Mouse (Mus musculus) kidney, adult 9 months (tissue): ENCODE data around the gene Hc.

Source experiments
- DNase-seq: peaks from one replicate; pipeline ENCODE4 v3.0.0; 2022

Hc gene

GRCm38 (mm10) chr2:35048851-35049250 lies 12.4 kb downstream of the Hc start:
- peak; percentile 61 for DNase-seq

GRCm38 (mm10) chr2:35044956-35045355 lies 16.3 kb downstream of the Hc start:
- DNase-seq, result peak; percentile 50

DNA sequence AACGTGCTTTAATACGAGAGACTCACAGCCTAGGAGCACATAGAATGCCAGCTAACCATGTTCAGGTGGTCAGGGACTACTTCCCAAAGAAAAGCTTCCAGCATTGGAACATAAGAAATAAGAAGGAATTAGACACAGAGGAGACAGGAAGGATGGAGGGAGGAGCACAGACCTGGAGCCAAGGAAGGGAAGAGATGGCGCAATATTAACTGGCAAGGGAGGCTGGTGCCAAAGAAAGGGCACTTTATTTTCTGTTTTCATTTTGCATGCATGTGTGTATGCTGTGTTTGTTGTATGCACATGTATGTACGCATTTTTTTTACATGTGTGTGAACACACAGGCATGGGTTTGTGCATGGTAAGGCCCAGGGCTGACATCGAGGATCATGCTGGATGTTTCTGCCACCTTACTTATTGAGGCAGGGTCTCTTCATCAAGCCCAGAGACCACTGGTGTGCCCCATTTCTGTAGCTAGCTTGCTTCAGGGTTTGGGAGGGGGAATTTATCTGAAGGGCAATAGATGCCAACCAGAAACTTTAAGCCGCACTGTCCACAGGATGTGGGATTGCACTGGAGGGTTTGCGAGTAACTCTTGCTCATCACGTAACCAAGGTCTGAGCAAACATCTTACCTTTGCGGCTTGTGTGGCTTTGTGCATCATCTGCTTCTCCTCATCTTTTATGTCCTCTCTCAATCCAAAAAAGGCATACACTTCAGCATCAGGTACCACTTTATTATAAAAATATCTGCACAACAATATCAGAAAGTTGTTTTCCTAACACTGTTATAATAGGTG lies 22.5 kb downstream of the Hc start:
- DNase-seq, result no peak

DNA sequence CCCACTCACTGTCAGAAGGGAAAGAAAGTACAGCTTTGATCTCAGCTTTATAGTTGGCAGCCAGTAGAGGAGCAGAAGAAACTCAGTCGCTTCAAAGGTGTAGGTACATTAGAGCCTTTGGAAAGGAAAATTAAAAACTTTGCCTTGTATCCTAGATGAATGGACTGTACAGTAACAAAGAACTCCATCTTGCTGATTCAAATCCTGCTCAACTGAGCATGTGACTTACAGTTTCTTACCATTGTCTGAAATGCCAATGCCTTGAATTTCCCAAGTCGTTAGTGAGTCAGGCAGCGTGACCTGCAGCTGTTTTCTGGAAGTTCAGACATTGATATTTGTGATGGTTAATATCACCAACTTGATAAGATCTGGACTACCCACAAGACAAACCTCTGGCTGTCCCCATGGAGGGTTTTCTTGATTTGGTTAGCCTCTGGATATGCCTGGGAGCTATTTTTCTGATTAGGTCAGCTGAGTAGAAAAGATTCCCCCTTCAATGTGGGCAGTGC lies 36.5 kb downstream of the Hc start:
- DNase-seq, result no peak

DNA sequence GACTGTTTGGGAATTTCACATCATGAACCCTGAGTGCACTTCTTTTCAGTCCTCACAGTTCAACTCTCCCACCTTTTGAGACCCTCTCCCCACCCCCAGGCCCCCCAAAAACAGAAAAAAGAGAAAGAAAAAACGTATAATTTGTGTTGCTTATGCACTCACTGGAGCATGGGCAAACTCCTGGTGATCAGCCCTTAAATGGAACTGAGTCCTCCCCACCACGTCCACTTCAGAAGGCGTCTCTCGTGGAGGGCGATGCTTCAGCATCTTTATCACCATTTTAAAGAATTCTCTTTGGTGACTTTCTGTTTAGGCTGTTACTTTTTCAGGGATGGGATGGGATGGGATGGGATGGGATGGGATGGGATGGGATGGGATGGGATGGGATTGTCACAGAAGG lies 39.4 kb downstream of the Hc start:
- DNase-seq, result no peak

DNA sequence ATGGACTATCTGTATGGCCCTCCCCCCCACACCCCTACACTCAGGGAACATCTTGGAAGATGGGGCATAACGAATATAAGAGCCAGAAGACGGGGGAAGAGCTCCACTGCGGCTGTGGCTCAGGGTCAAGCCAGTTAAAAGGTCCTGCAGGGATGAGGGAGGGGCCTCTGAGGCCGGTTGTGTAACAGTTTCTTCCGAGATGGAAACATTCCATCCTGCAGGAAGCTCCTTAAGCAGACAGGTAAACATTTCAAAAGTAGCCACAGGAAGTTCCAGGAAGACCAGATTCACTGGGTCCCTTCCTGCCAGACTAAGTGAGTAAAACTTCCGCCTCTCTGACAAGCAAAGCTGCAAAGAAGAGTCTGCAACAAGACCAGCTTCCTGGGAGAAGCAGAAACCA lies 45.4 kb downstream of the Hc start:
- no peak for DNase-seq

GRCm38 (mm10) chr2:35011649-35012048 lies 49.6 kb downstream of the Hc start:
- no peak for DNase-seq

DNA sequence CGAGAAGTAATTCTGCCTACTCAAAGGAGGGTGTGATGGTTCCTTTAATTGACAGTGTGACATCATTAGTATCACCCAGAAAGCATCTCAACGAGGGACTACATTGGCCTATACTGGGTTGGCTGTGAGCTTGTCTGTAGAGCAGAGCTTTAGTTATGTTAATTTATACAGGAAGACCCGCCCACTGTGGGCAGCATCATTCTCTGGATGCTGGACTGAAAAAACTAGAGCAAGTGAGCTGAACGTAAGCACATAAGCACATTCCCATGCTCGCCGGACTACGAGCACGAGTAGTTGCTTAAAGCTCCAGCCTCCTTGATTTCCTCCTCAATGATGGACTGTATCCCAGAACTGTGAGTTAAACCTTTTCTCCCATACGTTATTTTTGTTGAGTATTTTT lies 62.3 kb downstream of the Hc start:
- no peak for DNase-seq

DNA sequence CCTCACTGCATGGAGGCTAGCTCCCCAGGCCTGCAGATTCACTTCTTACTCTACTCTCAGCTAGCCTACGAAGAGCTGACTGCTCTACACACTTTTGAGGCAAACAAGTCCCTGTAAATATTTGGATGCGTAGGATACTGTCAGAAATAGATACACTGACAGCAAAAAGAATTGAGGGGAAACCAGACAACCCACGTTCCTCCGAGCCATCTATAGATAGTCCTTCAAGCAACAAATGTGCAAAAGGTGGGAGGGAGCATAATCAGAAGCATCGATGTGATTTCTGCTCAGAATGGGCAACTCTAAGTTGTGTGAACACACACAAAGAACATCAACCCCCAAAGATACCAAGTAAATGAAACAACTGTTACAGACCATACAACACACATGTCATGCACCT lies 64.7 kb downstream of the Hc start:
- no peak for DNase-seq

GRCm38 (mm10) chr2:34993696-34994356 lies 67.4 kb downstream of the Hc start:
- DNase-seq, result no peak

- no peak for DNase-seq
Measured at GRCm38 (mm10) chr2:34992729-34993695, 68.2 kb downstream of the Hc start.

DNA sequence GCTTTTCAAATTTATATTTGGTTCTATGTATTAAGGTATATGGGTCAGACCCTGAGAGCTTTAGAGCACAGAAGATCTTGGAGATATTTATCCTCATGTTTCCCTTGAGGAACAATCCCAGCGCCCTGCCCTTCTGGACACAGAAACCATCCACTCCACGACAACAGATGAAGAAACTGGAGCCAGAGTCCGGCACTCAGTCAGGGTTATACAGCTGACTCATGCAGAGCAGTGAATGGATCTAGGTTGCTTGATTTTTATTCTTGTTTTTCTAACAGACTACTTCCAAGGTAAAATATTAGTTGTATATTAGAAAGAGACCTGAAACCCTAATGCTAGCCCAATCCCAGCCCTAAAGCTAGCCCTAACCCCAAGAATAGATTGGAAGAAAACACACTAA lies 69.3 kb downstream of the Hc start:
- DNase-seq, result no peak

DNA sequence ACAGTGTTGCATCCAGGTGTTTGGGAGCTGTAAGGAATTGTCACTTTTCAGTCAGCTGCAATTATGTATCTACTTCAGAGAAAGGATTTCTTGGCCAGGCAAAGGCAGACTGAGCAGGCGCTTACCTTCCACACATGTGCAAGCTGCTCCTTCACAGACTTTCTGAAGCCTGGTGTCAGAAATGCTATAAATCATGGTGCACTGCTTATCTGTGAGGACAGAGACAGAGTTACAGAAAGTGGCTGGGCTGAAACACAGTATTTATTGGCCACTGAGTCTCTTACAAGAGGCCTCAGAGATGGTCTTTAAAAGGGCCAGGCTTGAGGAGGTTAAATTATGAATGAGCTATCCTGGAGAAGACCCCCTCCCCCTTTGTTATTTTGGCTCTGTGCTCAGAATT lies 71.5 kb downstream of the Hc start:
- DNase-seq, result no peak

DNA sequence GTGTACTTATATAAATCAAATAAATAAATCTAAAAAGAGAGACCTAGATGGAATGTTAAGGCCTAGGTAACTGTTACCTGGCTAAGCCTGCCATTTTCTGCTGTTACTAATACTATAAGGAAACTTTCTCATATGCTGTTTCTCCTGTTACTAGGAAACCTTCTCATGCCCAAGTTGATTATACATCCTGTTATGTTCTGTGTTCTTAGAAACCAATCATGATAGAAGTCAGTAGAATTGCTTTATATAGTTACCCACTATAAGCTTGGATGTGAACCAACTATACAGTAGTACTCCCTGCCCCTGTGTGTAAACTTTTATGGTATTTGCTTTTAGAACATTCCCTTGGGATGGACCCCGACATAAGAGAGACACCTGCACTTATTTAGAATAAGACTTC lies 73.6 kb downstream of the Hc start:
- no peak for DNase-seq

- DNase-seq, result no peak
Measured at GRCm38 (mm10) chr2:34984885-34985284, 76.4 kb downstream of the Hc start.

DNA sequence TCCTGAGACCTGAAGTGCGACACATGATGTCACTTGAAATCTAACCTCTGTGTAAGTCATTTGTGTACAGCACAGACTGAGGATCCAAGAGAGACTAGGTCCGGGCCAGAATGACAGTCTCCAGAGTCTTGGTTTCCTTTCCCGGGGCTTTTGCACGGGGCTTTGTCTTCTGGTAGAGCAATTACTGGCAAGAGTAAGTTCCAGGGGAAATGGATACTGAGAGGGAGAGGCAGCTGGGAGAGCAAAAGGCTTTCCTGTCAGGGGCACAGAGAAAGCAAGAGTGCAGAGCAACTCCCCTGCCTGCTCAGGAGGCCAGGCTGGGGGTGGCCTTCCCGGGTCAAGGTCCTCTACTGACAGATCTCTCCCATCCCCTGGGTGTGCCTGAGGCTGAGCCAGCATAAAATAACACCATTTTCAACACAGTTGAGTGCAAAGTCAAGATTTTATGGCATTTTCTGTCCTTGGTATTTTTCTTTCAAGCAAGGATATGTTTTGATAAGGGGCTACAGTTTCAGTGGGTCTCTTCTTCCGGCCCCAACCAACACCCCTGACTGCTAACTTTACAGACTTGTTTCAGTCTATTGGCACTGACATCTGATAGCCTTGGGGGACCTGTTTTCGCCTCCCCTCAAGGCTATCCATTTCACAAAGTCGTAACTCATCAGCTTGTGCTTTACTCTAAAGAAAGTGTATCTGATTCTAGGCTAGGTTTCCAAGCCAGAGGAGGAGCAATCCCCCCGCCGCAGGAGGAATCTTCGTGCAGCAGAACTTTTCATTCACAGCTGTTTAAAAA lies 78.1 kb downstream of the Hc start:
- DNase-seq, result peak; percentile 32

DNA sequence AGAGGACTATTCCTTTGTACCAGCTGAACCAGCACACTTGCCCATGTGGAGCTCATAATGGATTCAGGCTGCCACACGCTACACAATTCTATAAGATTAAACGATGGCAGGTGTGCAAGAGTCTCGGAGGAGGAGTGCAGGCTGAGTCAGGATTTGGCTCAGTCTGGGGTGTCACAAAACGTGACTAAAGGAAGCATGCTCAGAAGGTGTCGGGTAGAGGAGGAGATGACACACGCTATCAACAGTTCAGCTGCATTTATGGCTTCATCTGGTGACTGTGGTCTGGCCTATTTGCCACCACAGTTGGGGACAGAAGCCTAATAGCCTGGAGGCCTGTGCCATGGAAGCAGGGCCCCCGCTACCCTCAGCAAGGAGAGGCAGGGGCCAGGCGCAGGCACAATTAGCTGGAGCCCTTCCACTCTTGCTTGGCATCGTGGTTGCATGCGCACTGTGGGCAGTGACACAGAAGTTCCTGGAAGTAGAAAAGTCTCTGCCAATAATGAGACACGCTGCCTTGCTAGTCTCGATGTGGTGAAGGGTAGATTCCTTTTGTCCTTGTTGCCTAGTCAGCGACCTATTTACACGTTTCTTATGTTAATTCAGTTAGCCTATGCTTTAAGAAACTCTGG lies 79.0 kb downstream of the Hc start:
- no peak for DNase-seq

- no peak for DNase-seq
Measured at GRCm38 (mm10) chr2:34979459-34980011, 81.7 kb downstream of the Hc start.

- DNase-seq, result no peak
Measured at GRCm38 (mm10) chr2:34978226-34978625, 83.0 kb downstream of the Hc start.

GRCm38 (mm10) chr2:34976945-34977658 lies 84.1 kb downstream of the Hc start:
- DNase-seq, result no peak

- no peak for DNase-seq
Measured at GRCm38 (mm10) chr2:34976447-34976846, 84.8 kb downstream of the Hc start.
